Mouse (Mus musculus) CH12F3 (cell line): Measurements from ENCODE around the gene Catsper1.
"Not testable (repeated sequence)": the region's sequence is repeated elsewhere in the genome, so short reads cannot be mapped to it uniquely, and the experiment has no call there.

ENCODE experiments used
- in situ Hi-C: fragments of 300-500 bp; cut with MboI; formaldehyde crosslinking; loops from 2 replicates; pipeline ENCODE4 v1.14.3; 2020; ENCODE audit warnings: low sequenced_read_pairs

The Catsper1 gene

GRCm38 (mm10) chr19:5349502-5349873 lies 13.9 kb downstream of the Catsper1 start, which contains the start of gene Cst6:
Cst6 (minus strand) TSS chr19:5349574.
- in situ Hi-C loops, result not testable (repeated sequence)

- in situ Hi-C loops, result no loop called here
Measured at GRCm38 (mm10) chr19:5353609-5354008, 18.1 kb downstream of the Catsper1 start.

- in situ Hi-C loops, result no loop called here
Measured at GRCm38 (mm10) chr19:5356080-5356479, 20.5 kb downstream of the Catsper1 start.

GRCm38 (mm10) chr19:5362186-5362585 lies 26.6 kb downstream of the Catsper1 start:
- in situ Hi-C loops, result no loop called here

- in situ Hi-C loops, result no loop called here
Measured at GRCm38 (mm10) chr19:5364124-5364523, 28.6 kb downstream of the Catsper1 start.

- in situ Hi-C loops, result no loop called here
Measured at GRCm38 (mm10) chr19:5365751-5366150, 30.2 kb downstream of the Catsper1 start.

GRCm38 (mm10) chr19:5366175-5367052 lies 30.9 kb downstream of the Catsper1 start, which contains the start of gene Eif1ad:
Eif1ad (plus strand) TSS chr19:5366741.
- in situ Hi-C loops, result no loop called here

- in situ Hi-C loops, result no loop called here
Measured at GRCm38 (mm10) chr19:5367053-5367359, 31.5 kb downstream of the Catsper1 start, which contains the start of gene Banf1. Banf1 (minus strand) TSS chr19:5367168.

GRCm38 (mm10) chr19:5367455-5367854 lies 31.9 kb downstream of the Catsper1 start:
- in situ Hi-C loops, result no loop called here

- in situ Hi-C loops, result no loop called here
Measured at GRCm38 (mm10) chr19:5370932-5371331, 35.4 kb downstream of the Catsper1 start.

- in situ Hi-C loops, result no loop called here
Measured at GRCm38 (mm10) chr19:5372724-5373123, 37.2 kb downstream of the Catsper1 start.

GRCm38 (mm10) chr19:5374177-5374576 lies 38.6 kb downstream of the Catsper1 start:
- in situ Hi-C loops, result no loop called here

- in situ Hi-C loops, result no loop called here
Measured at GRCm38 (mm10) chr19:5374748-5375147, 39.2 kb downstream of the Catsper1 start.

GRCm38 (mm10) chr19:5377446-5377845 lies 41.9 kb downstream of the Catsper1 start:
- in situ Hi-C loops, result no loop called here

GRCm38 (mm10) chr19:5383326-5383725 lies 47.8 kb downstream of the Catsper1 start:
- in situ Hi-C loops, result no loop called here

- in situ Hi-C loops, result no loop called here
Measured at GRCm38 (mm10) chr19:5384715-5385114, 49.2 kb downstream of the Catsper1 start.

GRCm38 (mm10) chr19:5388011-5388441 lies 52.5 kb downstream of the Catsper1 start:
- in situ Hi-C loops, result no loop called here

GRCm38 (mm10) chr19:5388588-5389242 lies 53.2 kb downstream of the Catsper1 start, which contains the start of gene Sart1:
Sart1 (minus strand) TSS chr19:5388703.
- in situ Hi-C loops, result no loop called here

GRCm38 (mm10) chr19:5389647-5390046 lies 54.1 kb downstream of the Catsper1 start:
- in situ Hi-C loops, result no loop called here

- in situ Hi-C loops, result no loop called here
Measured at GRCm38 (mm10) chr19:5390416-5390815, 54.9 kb downstream of the Catsper1 start.

GRCm38 (mm10) chr19:5392892-5393291 lies 57.4 kb downstream of the Catsper1 start:
- in situ Hi-C loops, result no loop called here
